Mouse (Mus musculus): Measurements from ENCODE around the gene Duox2. TPM values are rescaled to one million over a fixed set of nuclear protein-coding genes. Genes with fewer than 3 reads are reported as not detected.
"Not testable (repeated sequence)": the region's sequence is repeated elsewhere in the genome, so short reads cannot be mapped to it uniquely, and the experiment has no call there.

The Duox2 gene
- polyA plus RNA-seq (2016; fragmentation: Nextera tagmentation; extraction: Ambion mirVana): not detected in 2 replicates

GRCm38 (mm10) chr2:122298096-122298499, at the start of gene Duox2:
Gene Duox2 (minus strand): TSS chr2:122298449.
- peaks cover 37% of the 10 kb centered on the region for H3K4me1 ChIP-seq
- no peak within 1 kb of the TSS for H3K27ac ChIP-seq
- WGBS: 3% methylated on average over 13 of the region's 13 CpGs
- H3K9me3 ChIP-seq (replicated peaks): no peaks in the 10 kb centered on the region
- no peaks in the 10 kb centered on the region for H3K36me3 ChIP-seq
- peaks cover 99% of the 10 kb centered on the region for H3K27me3 ChIP-seq
- peak within 1 kb of the TSS; percentile 23 for H3K4me3 ChIP-seq
- no peak for ATAC-seq (ENCODE audit: low FRiP score)
- peak within 1 kb of the TSS; percentile 43 for H3K4me2 ChIP-seq (replicated peaks)
- H3K9ac ChIP-seq: no peak within 1 kb of the TSS

DNA sequence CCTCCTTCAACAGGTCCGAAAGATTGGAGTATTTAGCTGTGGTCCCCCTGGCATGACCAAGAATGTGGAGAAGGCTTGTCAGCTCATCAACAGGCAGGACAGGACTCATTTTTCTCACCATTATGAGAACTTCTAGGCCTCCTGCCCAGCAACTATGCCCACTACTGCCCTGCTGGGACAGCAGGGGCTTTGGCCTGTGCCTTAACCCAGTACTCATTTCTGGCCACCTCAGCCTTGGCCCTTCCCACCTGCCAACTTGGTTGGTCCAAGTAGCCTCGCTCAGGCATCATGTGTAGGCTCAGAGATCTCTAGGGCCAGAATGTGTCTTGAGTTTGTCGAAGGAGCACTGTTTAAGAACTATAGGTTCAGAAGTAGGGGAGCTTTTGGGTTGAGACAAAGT, 49.0 kb upstream of the Duox2 start:
- 91% methylated on average over 3 of the region's 3 CpGs for WGBS
- Histone ChIP-seq H3K27ac (no peak overlapping the region), H3K27me3 (no peaks in the 10 kb centered on the region), H3K4me2 (replicated peaks) (no peak overlapping the region), H3K36me3 (no peaks in the 10 kb centered on the region), H3K9ac (no peak overlapping the region), H3K4me3 (no peak overlapping the region), H3K9me3 (replicated peaks) (no peaks in the 10 kb centered on the region), H3K4me1 (peaks cover 35% of the 10 kb centered on the region)
- ATAC-seq (ENCODE audit: low FRiP score): no peak

DNA sequence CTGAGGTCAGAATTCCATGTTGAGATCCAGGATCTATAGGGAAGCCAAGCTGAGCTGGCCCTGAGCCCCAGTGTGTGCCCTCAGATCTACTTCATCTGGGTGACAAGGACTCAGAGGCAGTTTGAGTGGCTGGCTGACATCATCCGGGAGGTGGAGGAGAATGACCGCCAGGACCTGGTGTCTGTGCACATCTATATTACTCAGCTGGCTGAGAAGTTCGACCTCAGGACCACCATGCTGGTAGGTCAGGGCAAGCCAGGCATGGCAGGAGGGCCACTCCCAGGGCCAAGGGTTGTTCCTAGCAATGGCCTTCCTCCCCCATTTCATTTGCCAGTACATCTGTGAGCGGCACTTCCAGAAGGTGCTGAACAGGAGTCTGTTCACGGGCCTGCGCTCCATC, 47.9 kb upstream of the Duox2 start:
- H3K9ac ChIP-seq; H3K27me3 ChIP-seq; H3K4me3 ChIP-seq; ATAC-seq (ENCODE audit: low FRiP score); H3K36me3 ChIP-seq; H3K4me2 ChIP-seq (replicated peaks); H3K9me3 ChIP-seq (replicated peaks); H3K27ac ChIP-seq: not testable (repeated sequence)
- WGBS: 85% methylated on average over 6 of the region's 6 CpGs
- peaks cover 24% of the 10 kb centered on the region for H3K4me1 ChIP-seq

DNA sequence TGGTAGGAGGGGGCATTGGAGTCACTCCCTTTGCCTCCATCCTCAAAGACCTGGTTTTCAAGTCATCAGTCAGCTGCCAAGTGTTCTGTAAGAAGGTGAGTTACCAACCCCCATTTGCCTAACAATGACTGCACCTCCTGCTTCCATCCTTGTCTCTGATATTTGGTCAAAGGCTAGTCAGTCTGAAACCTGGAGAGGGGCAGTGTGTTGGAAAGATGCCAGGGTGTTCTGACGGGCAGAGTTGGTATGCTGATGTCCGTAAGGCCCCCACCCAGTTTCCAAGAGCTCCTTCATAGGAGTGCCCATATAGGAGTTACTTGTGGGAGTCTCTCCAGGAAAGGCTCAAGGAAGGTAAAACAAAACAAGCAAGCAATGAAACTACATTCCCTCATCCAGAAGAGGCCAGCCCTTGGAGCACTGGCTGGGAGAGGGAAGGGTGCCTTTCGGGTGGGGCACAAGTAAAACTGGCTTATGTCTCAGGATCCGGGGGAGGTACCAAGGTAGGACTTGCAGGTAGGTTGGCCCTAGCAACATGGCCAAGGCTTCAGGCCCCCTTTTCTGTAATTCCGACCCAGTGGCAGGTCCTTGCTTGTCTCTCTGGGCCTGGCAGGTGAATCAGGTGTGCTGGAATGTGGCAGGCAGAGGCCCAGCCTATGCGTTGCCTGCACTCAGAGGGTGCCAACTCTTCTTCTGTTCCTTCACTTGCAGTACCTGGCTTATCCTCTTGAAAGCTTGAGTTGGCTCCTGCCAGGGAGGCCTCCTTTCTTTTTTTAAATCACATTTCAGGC, 47.1 kb upstream of the Duox2 start:
- no peaks in the 10 kb centered on the region for H3K36me3 ChIP-seq
- no peaks in the 10 kb centered on the region for H3K27me3 ChIP-seq
- ATAC-seq (ENCODE audit: low FRiP score): no peak
- no peak overlapping the region for H3K9ac ChIP-seq
- no peak overlapping the region for H3K27ac ChIP-seq
- no peak overlapping the region for H3K4me2 ChIP-seq (replicated peaks)
- 83% methylated on average over 6 of the region's 6 CpGs for WGBS
- H3K9me3 ChIP-seq (replicated peaks): no peaks in the 10 kb centered on the region
- no peak overlapping the region for H3K4me3 ChIP-seq
- peaks cover 20% of the 10 kb centered on the region for H3K4me1 ChIP-seq

- H3K27ac ChIP-seq: no peak overlapping the region
- H3K4me3 ChIP-seq: no peak overlapping the region
- no peaks in the 10 kb centered on the region for H3K27me3 ChIP-seq
- H3K4me1 ChIP-seq: no peaks in the 10 kb centered on the region
- WGBS: 64% methylated on average over 21 of the region's 21 CpGs
- H3K9ac ChIP-seq: no peak overlapping the region
- H3K4me2 ChIP-seq (replicated peaks): peak overlapping the region; percentile 22
- H3K36me3 ChIP-seq: no peaks in the 10 kb centered on the region
- peak; percentile 21; the same call in 1 of the 2 replicates for ATAC-seq (ENCODE audit: low FRiP score)
- H3K9me3 ChIP-seq (replicated peaks): no peaks in the 10 kb centered on the region
These were observed 39.0 kb upstream of the Duox2 start for GRCm38 (mm10) chr2:122337291-122337690.

DNA sequence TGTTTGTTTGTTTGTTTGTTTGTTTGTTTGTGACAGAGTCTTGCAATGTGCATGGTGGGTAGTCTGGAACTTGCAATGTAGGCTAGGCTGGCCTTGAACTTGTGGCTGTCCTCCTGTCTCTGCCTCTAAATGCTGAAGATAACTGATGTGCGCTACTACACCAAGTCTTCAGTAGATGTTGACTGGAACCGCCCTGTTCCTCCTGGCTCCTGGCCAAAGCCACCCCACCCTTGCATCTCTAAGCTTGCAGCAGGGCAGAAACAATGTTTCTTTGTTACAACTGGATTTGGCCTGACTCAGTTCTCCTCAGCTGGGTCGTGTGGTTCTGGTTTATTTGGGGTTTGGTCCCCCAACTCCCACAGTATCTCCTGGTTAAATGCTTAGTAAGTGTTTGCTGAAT, 35.9 kb upstream of the Duox2 start:
- Histone ChIP-seq H3K27me3 (no peaks in the 10 kb centered on the region), H3K9ac (no peak overlapping the region), H3K27ac (no peak overlapping the region), H3K4me3 (no peak overlapping the region), H3K36me3 (no peaks in the 10 kb centered on the region), H3K4me1 (no peaks in the 10 kb centered on the region), H3K9me3 (replicated peaks) (no peaks in the 10 kb centered on the region), H3K4me2 (replicated peaks) (no peak overlapping the region)
- 61% methylated on average over 3 of the region's 3 CpGs for WGBS
- ATAC-seq (ENCODE audit: low FRiP score): no peak

DNA sequence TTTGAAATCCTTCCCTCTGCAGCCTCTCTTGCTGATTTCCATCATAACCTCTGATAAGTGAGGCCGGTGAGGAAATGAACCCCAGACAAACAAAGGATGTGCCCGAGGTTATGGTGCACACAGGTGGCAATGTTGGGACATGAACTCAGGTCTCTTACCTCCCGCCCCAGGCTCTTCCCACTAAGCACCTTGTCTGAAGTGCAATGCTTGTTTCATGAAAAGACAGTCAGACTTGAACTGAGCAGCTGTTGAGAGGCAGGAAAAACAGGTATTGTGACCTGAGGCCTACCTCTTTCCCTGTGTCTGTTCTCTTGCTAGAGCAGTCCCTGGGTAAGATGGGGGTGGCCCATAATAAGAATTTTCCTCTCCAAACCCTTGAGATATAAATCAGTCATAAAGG, 34.0 kb upstream of the Duox2 start:
- 96% methylated on average over 3 of the region's 3 CpGs for WGBS
- Histone ChIP-seq H3K27ac (no peak overlapping the region), H3K4me2 (replicated peaks) (no peak overlapping the region), H3K27me3 (no peaks in the 10 kb centered on the region), H3K36me3 (no peaks in the 10 kb centered on the region), H3K9me3 (replicated peaks) (no peaks in the 10 kb centered on the region), H3K4me3 (no peak overlapping the region), H3K9ac (no peak overlapping the region), H3K4me1 (no peaks in the 10 kb centered on the region)
- ATAC-seq (ENCODE audit: low FRiP score): no peak

DNA sequence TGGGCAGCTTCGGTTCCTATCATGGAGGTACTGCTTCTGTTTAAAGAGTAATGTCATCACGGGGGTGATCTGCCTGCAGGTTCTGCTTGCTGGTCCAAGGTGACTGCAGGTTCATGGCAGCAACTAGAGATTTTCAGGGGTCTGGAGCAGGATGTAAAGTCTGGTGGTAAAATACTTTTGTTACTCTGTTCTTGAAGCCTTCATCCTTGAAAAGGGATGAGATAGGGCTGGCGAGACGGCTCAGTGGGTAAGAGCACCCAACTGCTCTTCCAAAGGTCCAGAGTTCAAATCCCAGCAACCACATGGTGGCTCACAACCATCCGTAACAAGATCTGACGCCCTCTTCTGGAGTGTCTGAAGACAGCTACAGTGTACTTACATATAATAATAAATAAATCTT, 32.1 kb upstream of the Duox2 start:
- ATAC-seq (ENCODE audit: low FRiP score); H3K36me3 ChIP-seq; H3K4me1 ChIP-seq; H3K4me2 ChIP-seq (replicated peaks); H3K27me3 ChIP-seq; H3K27ac ChIP-seq; H3K9me3 ChIP-seq (replicated peaks); H3K4me3 ChIP-seq; H3K9ac ChIP-seq: not testable (repeated sequence)
- 80% methylated on average over 6 of the region's 6 CpGs for WGBS

DNA sequence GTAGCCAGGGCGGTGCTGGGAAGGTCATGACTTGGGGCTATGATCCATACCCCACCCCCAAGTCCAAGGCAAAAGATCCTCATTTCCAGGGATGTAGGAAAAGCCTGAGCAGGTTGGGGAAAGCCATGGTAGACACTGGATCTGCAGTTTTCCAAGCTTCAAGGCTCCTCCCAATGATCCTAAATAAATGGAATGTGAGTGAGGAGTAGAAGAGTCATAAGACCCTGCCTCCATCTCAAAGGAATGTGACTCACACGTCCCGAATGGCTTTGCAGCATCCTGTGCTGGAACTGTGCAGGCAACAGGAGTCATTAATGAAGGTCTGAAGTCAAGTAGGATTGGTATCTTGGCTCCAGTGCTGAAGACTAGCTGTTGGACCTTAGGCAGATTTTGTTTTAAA, 29.7 kb upstream of the Duox2 start:
- no peak overlapping the region for H3K4me3 ChIP-seq
- no peak overlapping the region for H3K9ac ChIP-seq
- no peak overlapping the region for H3K4me2 ChIP-seq (replicated peaks)
- no peak overlapping the region for H3K27ac ChIP-seq
- no peaks in the 10 kb centered on the region for H3K36me3 ChIP-seq
- 74% methylated on average over 3 of the region's 3 CpGs for WGBS
- H3K27me3 ChIP-seq: no peaks in the 10 kb centered on the region
- no peaks in the 10 kb centered on the region for H3K4me1 ChIP-seq
- no peaks in the 10 kb centered on the region for H3K9me3 ChIP-seq (replicated peaks)
- no peak for ATAC-seq (ENCODE audit: low FRiP score)

GRCm38 (mm10) chr2:122325361-122325760, 27.1 kb upstream of the Duox2 start:
- Histone ChIP-seq H3K36me3 (no peaks in the 10 kb centered on the region), H3K9me3 (replicated peaks) (no peaks in the 10 kb centered on the region), H3K4me1 (no peaks in the 10 kb centered on the region), H3K27ac (no peak overlapping the region), H3K4me3 (no peak overlapping the region), H3K27me3 (no peaks in the 10 kb centered on the region), H3K4me2 (replicated peaks) (no peak overlapping the region), H3K9ac (no peak overlapping the region)
- WGBS: 72% methylated on average over 2 of the region's 2 CpGs
- ATAC-seq (ENCODE audit: low FRiP score): no peak

DNA sequence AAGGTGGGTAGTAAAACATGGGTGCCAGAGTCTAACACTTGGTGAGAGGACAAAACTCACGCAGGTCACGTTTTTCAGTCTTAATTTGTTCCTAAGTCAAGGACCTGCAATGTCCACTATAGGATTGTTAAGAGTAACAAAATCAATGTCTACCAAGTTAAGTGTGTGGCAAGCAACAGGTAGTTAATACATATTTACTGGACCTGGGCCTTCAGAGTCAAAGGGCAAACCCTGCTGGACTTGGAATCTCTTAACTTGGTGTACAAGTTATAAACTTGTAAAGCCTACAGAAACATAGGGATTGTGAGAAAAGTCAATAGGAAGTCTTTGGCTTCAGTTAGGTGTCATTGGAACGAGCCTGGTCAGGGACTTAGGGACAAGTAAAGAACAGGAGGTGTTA, 26.3 kb upstream of the Duox2 start:
- no peaks in the 10 kb centered on the region for H3K36me3 ChIP-seq
- H3K9ac ChIP-seq: no peak overlapping the region
- no peak for ATAC-seq (ENCODE audit: low FRiP score)
- no peak overlapping the region for H3K27ac ChIP-seq
- H3K9me3 ChIP-seq (replicated peaks): no peaks in the 10 kb centered on the region
- H3K27me3 ChIP-seq: no peaks in the 10 kb centered on the region
- H3K4me1 ChIP-seq: no peaks in the 10 kb centered on the region
- no peak overlapping the region for H3K4me2 ChIP-seq (replicated peaks)
- no peak overlapping the region for H3K4me3 ChIP-seq
- WGBS: 79% methylated on average over 3 of the region's 3 CpGs

GRCm38 (mm10) chr2:122323960-122324359, 25.7 kb upstream of the Duox2 start:
- 65% methylated on average over 3 of the region's 3 CpGs for WGBS
- Histone ChIP-seq H3K4me1 (no peaks in the 10 kb centered on the region), H3K27me3 (peaks cover 2% of the 10 kb centered on the region; the same call in 1 of the 2 replicates), H3K4me2 (replicated peaks) (no peak overlapping the region), H3K9me3 (replicated peaks) (no peaks in the 10 kb centered on the region), H3K9ac (no peak overlapping the region), H3K36me3 (no peaks in the 10 kb centered on the region), H3K27ac (no peak overlapping the region), H3K4me3 (no peak overlapping the region)
- no peak for ATAC-seq (ENCODE audit: low FRiP score)

DNA sequence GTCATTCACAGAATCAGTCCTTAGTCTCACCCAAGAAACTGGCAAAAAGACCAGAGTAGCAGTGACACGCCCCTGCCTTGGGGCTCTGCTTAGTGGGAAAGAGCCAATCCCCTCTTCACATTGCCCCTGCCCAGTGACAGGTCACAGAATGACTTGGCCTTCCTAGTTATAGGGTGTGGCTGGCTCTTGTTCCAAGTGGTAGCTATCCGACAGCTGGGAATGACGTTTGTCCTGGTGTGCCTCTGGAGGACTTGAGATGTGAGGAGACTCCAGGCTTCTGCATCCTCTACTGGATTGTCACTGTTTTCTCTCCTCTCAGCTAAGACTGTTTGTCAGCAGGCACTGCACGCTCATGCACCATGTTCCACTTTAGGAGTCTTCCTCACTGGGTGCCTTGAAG, 19.1 kb upstream of the Duox2 start:
- no peak for ATAC-seq (ENCODE audit: low FRiP score)
- 71% methylated on average over 4 of the region's 4 CpGs for WGBS

More for the DNA sequence above, 19.1 kb upstream of the Duox2 start:
- no peak overlapping the region for H3K27ac ChIP-seq
- H3K9me3 ChIP-seq (replicated peaks): no peaks in the 10 kb centered on the region
- H3K36me3 ChIP-seq: no peaks in the 10 kb centered on the region
- H3K4me2 ChIP-seq (replicated peaks): no peak overlapping the region
- H3K9ac ChIP-seq: no peak overlapping the region
- H3K4me3 ChIP-seq: no peak overlapping the region
- H3K4me1 ChIP-seq: peaks cover 10% of the 10 kb centered on the region
- H3K27me3 ChIP-seq: peaks cover 48% of the 10 kb centered on the region

Data from hindbrain, embryonic 12.5 days (tissue).